11 mouse cellular contexts compared by ENCODE assay signal in genomic region chr4:37560209-37560608, GRCm38 (mm10).
DNase-seq lines count a peak whose midpoint lies in the region; ATAC-seq and TF ChIP-seq lines count a peak whose summit lies in the region.
"Had no signal": no experiment of that assay in that cellular context is flagged by ENCODE, and none has a peak within 500 bp of the region (broad histone marks: within the 10 kb centered on the region; RNA-seq: fewer than 3 reads in every experiment).

No protein-coding gene starts in this region.

- H3K36me3 ChIP-seq in kidney, postnatal 0 days (ENCODE audit: insufficient read depth, low read length), result no peaks in the 10 kb centered on the region
- H3K36me3 ChIP-seq in neural tube, embryonic 15.5 days, result no peaks in the 10 kb centered on the region
- H3K36me3 ChIP-seq: hindbrain, embryonic 15.5 days had no signal

- no peaks in the 10 kb centered on the region for H3K4me1 ChIP-seq in kidney, postnatal 0 days (replicated peaks; ENCODE audit: insufficient read depth, low read length)
- H3K4me1 ChIP-seq in neural tube, embryonic 15.5 days, result no peaks in the 10 kb centered on the region
- H3K4me1 ChIP-seq: hindbrain, embryonic 15.5 days had no signal

- H3K27ac ChIP-seq in kidney, postnatal 0 days, result no peak overlapping the region
- no peak overlapping the region for H3K27ac ChIP-seq in neural tube, embryonic 15.5 days (replicated peaks)
- H3K27ac ChIP-seq: hindbrain, embryonic 15.5 days had no signal

- no peak overlapping the region for H3K9ac ChIP-seq in kidney, postnatal 0 days (ENCODE audit: low read depth, low read length)
- H3K9ac ChIP-seq in neural tube, embryonic 15.5 days (replicated peaks), result no peak overlapping the region
- H3K9ac ChIP-seq: hindbrain, embryonic 15.5 days had no signal

- ATAC-seq in kidney, postnatal 0 days (replicated peaks; ENCODE audit: low FRiP score, low read depth), result no peak
- no peak for ATAC-seq in neural tube, embryonic 15.5 days (ENCODE audit: low FRiP score)

- no peak overlapping the region for H3K4me2 ChIP-seq in kidney, postnatal 0 days (ENCODE audit: low read length)
- no peak overlapping the region for H3K4me2 ChIP-seq in neural tube, embryonic 15.5 days
- H3K4me2 ChIP-seq: hindbrain, embryonic 15.5 days had no signal

- no peaks in the 10 kb centered on the region for H3K27me3 ChIP-seq in kidney, postnatal 0 days (ENCODE audit: insufficient read depth, low read length)
- H3K27me3 ChIP-seq in neural tube, embryonic 15.5 days (replicated peaks), result no peaks in the 10 kb centered on the region
- H3K27me3 ChIP-seq: hindbrain, embryonic 15.5 days had no signal

- TF ChIP-seq CTCF in kidney, postnatal 0 days (IDR thresholded peaks at IDR 0.05; ENCODE audit: low read depth), result peak; percentile 50

- no peaks in the 10 kb centered on the region for H3K9me3 ChIP-seq in kidney, postnatal 0 days (replicated peaks; ENCODE audit: low read length)
- H3K9me3 ChIP-seq in neural tube, embryonic 15.5 days (replicated peaks), result no peaks in the 10 kb centered on the region
- H3K9me3 ChIP-seq: hindbrain, embryonic 15.5 days had no signal

- DNase-seq in kidney, postnatal 0 days (ENCODE audit: low spot score), result peak; percentile 11
- no peak for DNase-seq in kidney, postnatal 25 days
- DNase-seq in right cerebral cortex, adult 18-20 months, result peak; percentile 9
- DNase-seq in right cerebral cortex, postnatal 25 days, result no peak
- DNase-seq in embryo, embryonic 11.5 days (ENCODE audit: low read depth, low spot score), result peak; percentile 1
- DNase-seq in urinary bladder, postnatal 10 days (ENCODE audit: low spot score), result no peak
- DNase-seq: gastrocnemius, postnatal 36 days; lung, postnatal 36 days; thymus, postnatal 25 days had no signal

- H3K4me3 ChIP-seq in kidney, postnatal 0 days (replicated peaks; ENCODE audit: low read depth, low read length), result no peak overlapping the region
- no peak overlapping the region for H3K4me3 ChIP-seq in neural tube, embryonic 15.5 days (replicated peaks)
- H3K4me3 ChIP-seq: hindbrain, embryonic 15.5 days had no signal

Comparison
In these comparisons a context has a peak if more than half of its experiments do, and no peak if none do; other contexts are left out.
1. DNase-seq: peak in kidney, postnatal 0 days (single experiment), right cerebral cortex, adult 18-20 months (single experiment) and embryo, embryonic 11.5 days (single experiment); none in kidney, postnatal 25 days (0 of 2), right cerebral cortex, postnatal 25 days (single experiment) and urinary bladder, postnatal 10 days (single experiment).